Mouse (Mus musculus) midbrain, embryonic 12.5 days (tissue): ENCODE results near the gene Crabp2. TPM values are rescaled to one million over a fixed set of nuclear protein-coding genes. Genes with fewer than 3 reads are reported as not detected.

Experiments
- ATAC-seq: fragments of 200-750 bp; cut with Nextera tagmentation; 2 replicates; pipeline ENCODE4 v1.8.0; 2017; ENCODE audit warnings: low read depth, moderate TSS enrichment, moderate library complexity; ENCODE audit not compliant: low FRiP score
- H3K27ac ChIP-seq: fragments of 300-500 bp; sonication (generic); replicated peaks from 2 replicates; pipeline ENCODE4 v1.5.1; 2016; ENCODE audit warnings: mild to moderate bottlenecking
- H3K27me3 ChIP-seq: fragments of 300-500 bp; sonication (generic); 2 replicates; pipeline ENCODE4 v1.6.1; 2016; ENCODE audit warnings: mild to moderate bottlenecking
- H3K36me3 ChIP-seq: fragments of 300-500 bp; sonication (generic); 2 replicates; pipeline ENCODE4 v1.6.1; 2016
- H3K4me1 ChIP-seq: fragments of 300-500 bp; sonication (generic); 2 replicates; pipeline ENCODE4 v1.6.1; 2016
- H3K4me2 ChIP-seq: fragments of 300-500 bp; sonication (generic); replicated peaks from 2 replicates; pipeline ENCODE4 v1.6.1; 2016; ENCODE audit warnings: mild to moderate bottlenecking, moderate library complexity
- H3K4me3 ChIP-seq: fragments of 300-500 bp; sonication (generic); 2 replicates; pipeline ENCODE4 v1.5.1; 2016; ENCODE audit warnings: mild to moderate bottlenecking
- H3K9ac ChIP-seq: fragments of 300-500 bp; sonication (generic); replicated peaks from 2 replicates; pipeline ENCODE4 v1.6.1; 2016; ENCODE audit warnings: mild to moderate bottlenecking, moderate library complexity
- H3K9me3 ChIP-seq: fragments of 300-500 bp; sonication (generic); 2 replicates; pipeline ENCODE4 v1.6.1; 2016; ENCODE audit warnings: mild to moderate bottlenecking
- WGBS: fragments of 180-500 bp; shearing (Covaris S2); methylation state at CpG from one replicate; pipeline ENCODE4 v1.1.7; 2016; 5-methylcytosine and 5-hydroxymethylcytosine counted together
- polyA plus RNA-seq: library from polyadenylated mRNA; unstranded; fragments of >200 nt; fragmentation: Nextera tagmentation; extraction: Ambion mirVana; gene quantifications from 2 replicates; pipeline ENCODE4 v1.2.1, GENCODE M21; 2016

Gene Crabp2
- polyA plus RNA-seq, 1 experiment from 2014 or later: 335 TPM

DNA sequence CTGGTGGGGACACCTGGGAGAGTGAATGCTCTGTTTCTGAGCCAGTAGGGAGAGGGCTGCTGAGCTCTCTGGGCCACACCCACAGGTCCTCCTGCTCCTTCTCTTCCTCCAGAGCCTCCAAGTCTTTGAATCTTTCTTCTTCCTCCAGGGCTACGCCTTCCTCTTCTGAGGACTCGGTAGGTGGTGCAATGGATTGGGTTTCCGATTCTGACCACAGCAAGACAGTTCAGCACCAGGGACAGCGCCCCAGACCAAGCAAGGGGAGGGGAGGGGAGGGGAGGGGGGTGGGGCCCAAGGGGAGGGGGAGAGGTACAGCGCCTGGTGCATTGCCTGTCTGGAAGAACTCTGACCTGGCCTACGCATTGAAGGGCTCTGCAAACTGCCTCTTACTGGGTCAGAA, 45.0 kb downstream of the Crabp2 start:
- ATAC-seq: no peak
- Histone ChIP-seq H3K27me3 (peaks cover 99% of the 10 kb centered on the region), H3K9ac (no peak overlapping the region), H3K27ac (no peak overlapping the region), H3K36me3 (no peaks in the 10 kb centered on the region), H3K4me2 (no peak overlapping the region), H3K9me3 (no peaks in the 10 kb centered on the region), H3K4me3 (no peak overlapping the region), H3K4me1 (peaks cover 21% of the 10 kb centered on the region)
- 0% methylated on average over 5 of the region's 6 CpGs for WGBS

DNA sequence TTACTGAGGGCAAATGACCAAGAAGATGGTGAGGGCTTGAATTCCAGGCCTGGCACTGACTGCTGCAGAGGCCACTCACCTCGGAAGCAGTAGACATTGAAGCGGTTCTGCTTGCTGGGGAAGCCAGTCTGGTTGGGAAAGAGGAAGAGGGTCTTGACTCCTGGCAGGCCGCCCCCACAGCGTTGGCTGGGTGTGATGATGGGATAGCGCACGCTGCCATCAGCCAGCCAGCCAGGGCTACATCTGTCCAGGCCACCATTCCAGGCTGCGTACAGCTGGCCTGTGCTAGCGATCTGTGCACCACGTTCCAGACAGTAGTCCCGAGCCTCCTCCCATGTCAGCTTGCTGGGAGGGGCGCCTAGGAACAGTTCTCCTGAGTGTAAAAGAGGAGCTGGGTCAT, 46.9 kb downstream of the Crabp2 start:
- Histone ChIP-seq H3K4me1 (peaks cover 30% of the 10 kb centered on the region), H3K4me2 (no peak overlapping the region), H3K4me3 (no peak overlapping the region), H3K27me3 (peaks cover 99% of the 10 kb centered on the region), H3K9me3 (no peaks in the 10 kb centered on the region), H3K9ac (no peak overlapping the region), H3K27ac (no peak overlapping the region), H3K36me3 (no peaks in the 10 kb centered on the region)
- no peak for ATAC-seq
- WGBS: 26% methylated on average over 11 of the region's 11 CpGs

- 0 out of 2 replicates have a peak overlapping the region, but pooled peaks have one; percentile 39 for H3K9ac ChIP-seq
- under 1% methylated on average over 15 of the region's 15 CpGs for WGBS
- ATAC-seq: no peak
- H3K4me3 ChIP-seq: peak overlapping the region; percentile 43; the same call in 1 of the 2 replicates
- H3K4me1 ChIP-seq: peaks cover 35% of the 10 kb centered on the region
- H3K27ac ChIP-seq: no peak overlapping the region
- H3K4me2 ChIP-seq: peak overlapping the region; percentile 59
- no peaks in the 10 kb centered on the region for H3K36me3 ChIP-seq
- no peaks in the 10 kb centered on the region for H3K9me3 ChIP-seq
- peaks cover 100% of the 10 kb centered on the region for H3K27me3 ChIP-seq
Observed at GRCm38 (mm10) chr3:87996401-87996800, 47.9 kb downstream of the Crabp2 start.

DNA sequence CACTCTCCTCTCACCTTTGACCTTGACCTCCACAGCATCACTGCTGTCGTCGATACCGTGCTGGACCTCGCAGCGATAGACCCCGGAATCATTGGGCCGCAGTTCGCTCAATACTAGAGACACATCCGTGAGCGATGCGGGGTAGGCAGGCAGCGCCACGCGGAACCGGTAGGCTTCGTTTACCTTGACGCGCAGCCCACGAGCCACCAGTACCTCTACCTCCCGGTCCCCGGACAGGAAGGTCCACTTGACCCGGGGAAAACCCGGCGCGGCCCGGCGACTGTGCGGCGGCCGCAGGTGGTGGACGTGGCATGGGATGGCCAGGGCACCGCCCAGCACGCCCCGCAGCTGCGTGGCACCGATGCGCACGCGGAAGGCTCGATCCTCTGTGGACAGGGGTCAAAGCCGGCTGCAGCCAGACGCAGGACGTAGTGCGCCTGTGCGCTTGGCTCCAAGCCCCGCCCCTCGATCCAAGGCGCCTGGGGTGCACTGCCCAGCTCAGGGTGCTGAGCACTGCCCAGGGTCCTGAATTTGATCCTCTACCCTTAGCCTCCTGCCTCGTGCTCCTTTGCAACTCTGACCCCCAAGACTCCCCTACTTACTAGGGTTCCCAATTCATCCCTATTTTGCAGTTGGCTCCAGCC, 48.6 kb downstream of the Crabp2 start:
- Histone ChIP-seq H3K4me2 (peak overlapping the region; percentile 59), H3K4me3 (peak overlapping the region; percentile 43), H3K27ac (no peak overlapping the region), H3K36me3 (no peaks in the 10 kb centered on the region), H3K9me3 (no peaks in the 10 kb centered on the region), H3K4me1 (peaks cover 35% of the 10 kb centered on the region), H3K9ac (peak overlapping the region; percentile 39; the same call in 1 of the 2 replicates), H3K27me3 (peaks cover 100% of the 10 kb centered on the region)
- no peak for ATAC-seq
- WGBS: under 1% methylated on average over 49 of the region's 49 CpGs

- Histone ChIP-seq H3K4me1 (peaks cover 41% of the 10 kb centered on the region), H3K27me3 (peaks cover 100% of the 10 kb centered on the region), H3K4me2 (no peak overlapping the region), H3K9ac (no peak overlapping the region), H3K27ac (no peak overlapping the region), H3K36me3 (no peaks in the 10 kb centered on the region), H3K9me3 (no peaks in the 10 kb centered on the region), H3K4me3 (no peak overlapping the region)
- no peak for ATAC-seq
- 0% methylated on average over 6 of the region's 7 CpGs for WGBS
Observed at GRCm38 (mm10) chr3:87998747-87999146, 50.3 kb downstream of the Crabp2 start.

DNA sequence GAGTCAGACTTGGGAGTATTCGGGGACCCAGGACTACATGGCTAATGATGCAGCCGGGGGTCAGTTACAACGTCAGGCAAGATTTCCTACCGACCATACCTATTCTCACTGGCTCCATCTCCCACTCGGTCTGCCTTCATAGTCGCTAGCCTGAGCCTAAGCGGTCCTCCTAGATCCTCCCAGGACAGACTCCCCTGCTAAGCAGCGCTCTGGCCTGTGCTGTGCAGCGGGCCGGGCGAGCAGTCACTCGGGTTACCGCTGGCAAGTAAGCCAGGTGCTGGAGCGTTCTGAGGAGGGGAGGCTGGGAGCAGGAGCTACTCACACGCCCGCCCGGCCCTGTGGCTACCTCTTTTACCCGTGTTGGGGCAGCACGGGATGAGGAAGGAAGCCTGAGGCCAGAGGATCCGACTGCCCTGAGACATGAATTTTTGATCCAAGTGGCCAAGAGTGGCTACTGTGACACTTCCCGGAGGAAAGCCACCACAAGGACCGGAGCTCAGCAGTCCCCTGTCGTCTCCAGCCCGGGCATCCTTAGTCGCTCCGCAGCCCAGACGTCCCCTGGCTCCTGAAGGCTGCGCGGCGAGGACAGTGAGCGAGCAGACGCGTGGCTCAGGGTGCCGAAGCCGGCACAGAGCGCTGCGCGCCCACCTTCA, 50.9 kb downstream of the Crabp2 start:
- no peak overlapping the region for H3K27ac ChIP-seq
- no peak for ATAC-seq
- peak overlapping the region; percentile 68 for H3K4me2 ChIP-seq
- under 1% methylated on average over 38 of the region's 38 CpGs for WGBS
- peaks cover 41% of the 10 kb centered on the region for H3K4me1 ChIP-seq
- H3K27me3 ChIP-seq: peaks cover 97% of the 10 kb centered on the region
- 0 out of 2 replicates have a peak overlapping the region, but pooled peaks have one; percentile 37 for H3K9ac ChIP-seq
- H3K9me3 ChIP-seq: no peaks in the 10 kb centered on the region
- H3K36me3 ChIP-seq: no peaks in the 10 kb centered on the region
- peak overlapping the region; percentile 47 for H3K4me3 ChIP-seq

DNA sequence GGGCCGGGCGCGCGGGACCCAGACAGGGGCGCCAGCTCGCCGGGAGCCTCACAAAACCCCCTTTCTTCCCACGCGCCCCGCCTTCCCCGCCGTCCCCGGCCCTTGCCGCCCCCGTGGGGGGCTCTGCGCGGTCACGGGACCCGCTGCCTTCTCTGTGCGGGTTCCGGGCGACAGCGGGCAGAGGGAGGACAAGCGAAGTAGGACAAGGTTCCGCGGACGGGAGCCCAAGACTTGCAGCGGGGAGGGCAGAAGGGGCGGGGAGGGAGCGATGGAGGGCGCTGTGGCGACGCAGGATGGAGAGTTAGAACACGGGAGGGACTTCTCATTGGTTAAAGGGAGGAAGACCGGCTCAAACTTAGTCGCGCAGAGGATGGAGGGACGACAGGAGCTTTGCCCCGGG, 51.7 kb downstream of the Crabp2 start, which contains the start of gene Bcan:
Bcan (minus strand) TSS at position 50 of the 400 bp plus-strand sequence.
- peak within 1 kb of the TSS; percentile 37; the same call in 1 of the 2 replicates for H3K9ac ChIP-seq
- no peaks in the 10 kb centered on the region for H3K9me3 ChIP-seq
- peaks cover 93% of the 10 kb centered on the region for H3K27me3 ChIP-seq
- H3K4me2 ChIP-seq: peak within 1 kb of the TSS; percentile 68
- WGBS: under 1% methylated on average over 39 of the region's 39 CpGs
- no peak within 1 kb of the TSS for H3K27ac ChIP-seq
- H3K36me3 ChIP-seq: no peaks in the 10 kb centered on the region
- no peak for ATAC-seq
- H3K4me1 ChIP-seq: peaks cover 41% of the 10 kb centered on the region
- H3K4me3 ChIP-seq: peak within 1 kb of the TSS; percentile 47

GRCm38 (mm10) chr3:88000816-88001595, 52.5 kb downstream of the Crabp2 start:
- H3K4me2 ChIP-seq: peak overlapping the region; percentile 68
- no peaks in the 10 kb centered on the region for H3K36me3 ChIP-seq
- H3K27ac ChIP-seq: no peak overlapping the region
- peaks cover 37% of the 10 kb centered on the region for H3K4me1 ChIP-seq
- H3K27me3 ChIP-seq: peaks cover 88% of the 10 kb centered on the region
- H3K4me3 ChIP-seq: peak overlapping the region; percentile 47
- H3K9ac ChIP-seq: no peak overlapping the region
- 17% methylated on average over 11 of the region's 11 CpGs for WGBS
- ATAC-seq: no peak
- peaks cover 2% of the 10 kb centered on the region; the same call in 1 of the 2 replicates for H3K9me3 ChIP-seq

GRCm38 (mm10) chr3:88002291-88002976, 54.0 kb downstream of the Crabp2 start:
- Histone ChIP-seq H3K27ac (no peak overlapping the region), H3K9ac (no peak overlapping the region), H3K4me3 (no peak overlapping the region), H3K27me3 (peaks cover 74% of the 10 kb centered on the region), H3K4me1 (peaks cover 24% of the 10 kb centered on the region), H3K4me2 (no peak overlapping the region), H3K9me3 (peaks cover 5% of the 10 kb centered on the region), H3K36me3 (no peaks in the 10 kb centered on the region)
- WGBS: 2% methylated on average over 17 of the region's 17 CpGs
- no peak for ATAC-seq
